Mouse (Mus musculus): Measurements from ENCODE around the gene Ccz1. TPM values are rescaled to one million over a fixed set of nuclear protein-coding genes. Genes with fewer than 3 reads are reported as not detected.

Gene Ccz1
- polyA plus RNA-seq, 1 experiment from 2014 or later: 97.7 TPM

- H3K9ac ChIP-seq (replicated peaks): no peak overlapping the region
- no peaks in the 10 kb centered on the region for H3K27me3 ChIP-seq
- no peaks in the 10 kb centered on the region for H3K4me1 ChIP-seq (replicated peaks)
- H3K4me2 ChIP-seq: no peak overlapping the region
- H3K27ac ChIP-seq: no peak overlapping the region
- ATAC-seq (ENCODE audit: insufficient number of reproducible peaks, insufficient read depth, low FRiP score, low TSS enrichment, low read depth): peak; percentile 57; the same call in 1 of the 2 replicates
- no peaks in the 10 kb centered on the region for H3K9me3 ChIP-seq
- no peaks in the 10 kb centered on the region for H3K36me3 ChIP-seq
- no peak overlapping the region for H3K4me3 ChIP-seq (replicated peaks)
- 48% methylated on average over 4 of the region's 4 CpGs for WGBS
Measured at GRCm38 (mm10) chr5:143974931-143975630, 39.6 kb downstream of the Ccz1 start.

GRCm38 (mm10) chr5:143972628-143973027, 42.0 kb downstream of the Ccz1 start:
- H3K27ac ChIP-seq: no peak overlapping the region
- ATAC-seq (ENCODE audit: insufficient number of reproducible peaks, insufficient read depth, low FRiP score, low TSS enrichment, low read depth): no peak
- no peaks in the 10 kb centered on the region for H3K9me3 ChIP-seq
- no peaks in the 10 kb centered on the region for H3K36me3 ChIP-seq
- WGBS: 71% methylated on average over 3 of the region's 3 CpGs
- H3K4me3 ChIP-seq (replicated peaks): no peak overlapping the region
- no peaks in the 10 kb centered on the region for H3K4me1 ChIP-seq (replicated peaks)
- no peak overlapping the region for H3K4me2 ChIP-seq
- H3K27me3 ChIP-seq: no peaks in the 10 kb centered on the region
- H3K9ac ChIP-seq (replicated peaks): no peak overlapping the region

GRCm38 (mm10) chr5:143966671-143967070, 48.0 kb downstream of the Ccz1 start:
- 85% methylated on average over 12 of the region's 12 CpGs for WGBS
- Histone ChIP-seq H3K9ac (replicated peaks) (no peak overlapping the region), H3K4me3 (replicated peaks) (no peak overlapping the region), H3K4me2 (no peak overlapping the region), H3K4me1 (replicated peaks) (no peaks in the 10 kb centered on the region), H3K9me3 (no peaks in the 10 kb centered on the region), H3K27ac (no peak overlapping the region), H3K36me3 (no peaks in the 10 kb centered on the region), H3K27me3 (no peaks in the 10 kb centered on the region)
- no peak for ATAC-seq (ENCODE audit: insufficient number of reproducible peaks, insufficient read depth, low FRiP score, low TSS enrichment, low read depth)

- no peak for ATAC-seq (ENCODE audit: insufficient number of reproducible peaks, insufficient read depth, low FRiP score, low TSS enrichment, low read depth)
- no peak overlapping the region for H3K4me2 ChIP-seq
- no peaks in the 10 kb centered on the region for H3K27me3 ChIP-seq
- H3K9ac ChIP-seq (replicated peaks): no peak overlapping the region
- no peak overlapping the region for H3K4me3 ChIP-seq (replicated peaks)
- no peaks in the 10 kb centered on the region for H3K4me1 ChIP-seq (replicated peaks)
- no peaks in the 10 kb centered on the region for H3K36me3 ChIP-seq
- H3K9me3 ChIP-seq: no peaks in the 10 kb centered on the region
- no peak overlapping the region for H3K27ac ChIP-seq
- WGBS: 86% methylated on average over 12 of the region's 12 CpGs
Measured at GRCm38 (mm10) chr5:143965586-143966345, 48.9 kb downstream of the Ccz1 start.

- no peaks in the 10 kb centered on the region for H3K36me3 ChIP-seq
- H3K27me3 ChIP-seq: no peaks in the 10 kb centered on the region
- H3K4me2 ChIP-seq: no peak overlapping the region
- H3K4me3 ChIP-seq (replicated peaks): no peak overlapping the region
- WGBS: 84% methylated on average over 8 of the region's 8 CpGs
- no peak overlapping the region for H3K27ac ChIP-seq
- ATAC-seq (ENCODE audit: insufficient number of reproducible peaks, insufficient read depth, low FRiP score, low TSS enrichment, low read depth): no peak
- H3K4me1 ChIP-seq (replicated peaks): no peaks in the 10 kb centered on the region
- 0 out of 2 replicates have a peak, but pooled peaks cover 5% of the 10 kb centered on the region for H3K9me3 ChIP-seq
- no peak overlapping the region for H3K9ac ChIP-seq (replicated peaks)
Measured at GRCm38 (mm10) chr5:143961176-143961575, 53.5 kb downstream of the Ccz1 start.

- no peak for ATAC-seq (ENCODE audit: insufficient number of reproducible peaks, insufficient read depth, low FRiP score, low TSS enrichment, low read depth)
Measured at GRCm38 (mm10) chr5:143959551-143959950, 55.1 kb downstream of the Ccz1 start.

GRCm38 (mm10) chr5:143957101-143957500, 57.6 kb downstream of the Ccz1 start:
- no peak for ATAC-seq (ENCODE audit: insufficient number of reproducible peaks, insufficient read depth, low FRiP score, low TSS enrichment, low read depth)
- H3K36me3 ChIP-seq: no peaks in the 10 kb centered on the region
- H3K9me3 ChIP-seq: 0 out of 2 replicates have a peak, but pooled peaks cover 5% of the 10 kb centered on the region
- WGBS: 91% methylated on average over 6 of the region's 6 CpGs
- H3K27ac ChIP-seq: no peak overlapping the region
- H3K4me1 ChIP-seq (replicated peaks): no peaks in the 10 kb centered on the region
- H3K9ac ChIP-seq (replicated peaks): no peak overlapping the region
- H3K4me3 ChIP-seq (replicated peaks): no peak overlapping the region
- H3K4me2 ChIP-seq: no peak overlapping the region
- no peaks in the 10 kb centered on the region for H3K27me3 ChIP-seq

More at GRCm38 (mm10) chr5:143959551-143959950, 55.1 kb downstream of the Ccz1 start:
- Histone ChIP-seq H3K4me3 (replicated peaks) (no peak overlapping the region), H3K4me2 (no peak overlapping the region), H3K36me3 (no peaks in the 10 kb centered on the region), H3K27me3 (no peaks in the 10 kb centered on the region), H3K4me1 (replicated peaks) (no peaks in the 10 kb centered on the region), H3K27ac (no peak overlapping the region), H3K9me3 (0 out of 2 replicates have a peak, but pooled peaks cover 5% of the 10 kb centered on the region), H3K9ac (replicated peaks) (no peak overlapping the region)
- 93% methylated on average over 11 of the region's 11 CpGs for WGBS

- Histone ChIP-seq H3K4me1 (replicated peaks) (no peaks in the 10 kb centered on the region), H3K4me3 (replicated peaks) (no peak overlapping the region), H3K36me3 (no peaks in the 10 kb centered on the region), H3K27me3 (no peaks in the 10 kb centered on the region; the same call in 1 of the 2 replicates), H3K27ac (no peak overlapping the region), H3K9me3 (no peaks in the 10 kb centered on the region), H3K9ac (replicated peaks) (no peak overlapping the region), H3K4me2 (no peak overlapping the region)
- ATAC-seq (ENCODE audit: insufficient number of reproducible peaks, insufficient read depth, low FRiP score, low TSS enrichment, low read depth): no peak
- WGBS: 38% methylated on average over 5 of the region's 5 CpGs
Measured at GRCm38 (mm10) chr5:143950016-143950415, 64.7 kb downstream of the Ccz1 start.

- Histone ChIP-seq H3K27ac (no peak overlapping the region), H3K4me2 (no peak overlapping the region), H3K36me3 (no peaks in the 10 kb centered on the region), H3K4me3 (replicated peaks) (no peak overlapping the region), H3K4me1 (replicated peaks) (no peaks in the 10 kb centered on the region), H3K27me3 (no peaks in the 10 kb centered on the region; the same call in 1 of the 2 replicates), H3K9me3 (no peaks in the 10 kb centered on the region), H3K9ac (replicated peaks) (no peak overlapping the region)
- ATAC-seq (ENCODE audit: insufficient number of reproducible peaks, insufficient read depth, low FRiP score, low TSS enrichment, low read depth): no peak
- 84% methylated on average over 12 of the region's 12 CpGs for WGBS
Measured at GRCm38 (mm10) chr5:143948361-143948760, 66.3 kb downstream of the Ccz1 start.

- H3K4me1 ChIP-seq (replicated peaks): no peaks in the 10 kb centered on the region; the same call in 1 of the 2 replicates
- no peak overlapping the region for H3K27ac ChIP-seq
- H3K27me3 ChIP-seq: no peaks in the 10 kb centered on the region
- H3K36me3 ChIP-seq: no peaks in the 10 kb centered on the region
- WGBS: 86% methylated on average over 14 of the region's 14 CpGs
- ATAC-seq (ENCODE audit: insufficient number of reproducible peaks, insufficient read depth, low FRiP score, low TSS enrichment, low read depth): no peak
- H3K4me2 ChIP-seq: no peak overlapping the region
- no peak overlapping the region for H3K4me3 ChIP-seq (replicated peaks)
- no peak overlapping the region for H3K9ac ChIP-seq (replicated peaks)
- no peaks in the 10 kb centered on the region for H3K9me3 ChIP-seq
Measured at GRCm38 (mm10) chr5:143943231-143944125, 71.2 kb downstream of the Ccz1 start.

- no peak overlapping the region for H3K27ac ChIP-seq
- no peak for ATAC-seq (ENCODE audit: insufficient number of reproducible peaks, insufficient read depth, low FRiP score, low TSS enrichment, low read depth)
- no peak overlapping the region for H3K4me3 ChIP-seq (replicated peaks)
- WGBS: 27% methylated on average over 10 of the region's 10 CpGs
- no peaks in the 10 kb centered on the region; the same call in 1 of the 2 replicates for H3K4me1 ChIP-seq (replicated peaks)
- H3K36me3 ChIP-seq: no peaks in the 10 kb centered on the region
- no peak overlapping the region for H3K9ac ChIP-seq (replicated peaks)
- no peak overlapping the region for H3K4me2 ChIP-seq
- H3K9me3 ChIP-seq: no peaks in the 10 kb centered on the region
- H3K27me3 ChIP-seq: no peaks in the 10 kb centered on the region
Measured at GRCm38 (mm10) chr5:143941588-143941987, 73.1 kb downstream of the Ccz1 start.
